Mouse (Mus musculus): Measurements from ENCODE around the gene Gm13723. TPM values are rescaled to one million over a fixed set of nuclear protein-coding genes. Genes with fewer than 3 reads are reported as not detected.

Gene Gm13723
- polyA plus RNA-seq (2016; fragmentation: Nextera tagmentation; extraction: Ambion mirVana) = not detected in 2 replicates

GRCm38 (mm10) chr2:86874702-86875101 lies at the start of gene Gm13723:
Gm13723 (minus strand) TSS chr2:86874802.
- Histone ChIP-seq H3K9ac (replicated peaks) (no peak within 1 kb of the TSS), H3K27me3 (no peaks in the 10 kb centered on the region), H3K36me3 (no peaks in the 10 kb centered on the region), H3K27ac (replicated peaks) (no peak within 1 kb of the TSS), H3K9me3 (no peaks in the 10 kb centered on the region), H3K4me3 (no peak within 1 kb of the TSS), H3K4me2 (replicated peaks) (no peak within 1 kb of the TSS), H3K4me1 (no peaks in the 10 kb centered on the region)
- ATAC-seq (ENCODE audit: low FRiP score, low read depth) = no peak
- 67% methylated on average over 1 of the region's 1 CpGs for WGBS

- WGBS = 89% methylated on average over 2 of the region's 2 CpGs
- H3K27ac ChIP-seq (replicated peaks) = no peak overlapping the region
- H3K27me3 ChIP-seq = no peaks in the 10 kb centered on the region
- no peak for ATAC-seq (ENCODE audit: low FRiP score, low read depth)
- no peak overlapping the region for H3K4me3 ChIP-seq
- H3K9me3 ChIP-seq = no peaks in the 10 kb centered on the region
- no peak overlapping the region for H3K4me2 ChIP-seq (replicated peaks)
- no peak overlapping the region for H3K9ac ChIP-seq (replicated peaks)
- no peaks in the 10 kb centered on the region for H3K36me3 ChIP-seq
- no peaks in the 10 kb centered on the region for H3K4me1 ChIP-seq
These were observed 31.0 kb upstream of the Gm13723 start for GRCm38 (mm10) chr2:86905647-86906046.

GRCm38 (mm10) chr2:86892116-86892515 lies 17.5 kb upstream of the Gm13723 start, which contains the start of gene Olfr1097:
Olfr1097 (minus strand) TSS chr2:86892216.
- Histone ChIP-seq H3K9ac (replicated peaks) (no peak within 1 kb of the TSS), H3K4me1 (no peaks in the 10 kb centered on the region), H3K36me3 (no peaks in the 10 kb centered on the region), H3K27me3 (no peaks in the 10 kb centered on the region), H3K4me2 (replicated peaks) (no peak within 1 kb of the TSS), H3K4me3 (no peak within 1 kb of the TSS), H3K27ac (replicated peaks) (no peak within 1 kb of the TSS), H3K9me3 (no peaks in the 10 kb centered on the region)
- no peak for ATAC-seq (ENCODE audit: low FRiP score, low read depth)
- 92% methylated on average over 1 of the region's 1 CpGs for WGBS

- Histone ChIP-seq H3K27me3 (no peaks in the 10 kb centered on the region), H3K4me3 (no peak within 1 kb of the TSS), H3K27ac (replicated peaks) (no peak within 1 kb of the TSS), H3K4me2 (replicated peaks) (no peak within 1 kb of the TSS), H3K36me3 (no peaks in the 10 kb centered on the region), H3K4me1 (no peaks in the 10 kb centered on the region), H3K9ac (replicated peaks) (no peak within 1 kb of the TSS), H3K9me3 (no peaks in the 10 kb centered on the region)
- WGBS = 92% methylated on average over 3 of the region's 3 CpGs
- no peak for ATAC-seq (ENCODE audit: low FRiP score, low read depth)
These were observed 23.0 kb downstream of the Gm13723 start, which contains the start of gene Olfr1095 for GRCm38 (mm10) chr2:86851596-86851995. Olfr1095 (minus strand) TSS chr2:86851696.

GRCm38 (mm10) chr2:86824363-86824762 lies 50.2 kb downstream of the Gm13723 start, which contains the start of gene Olfr1094:
Olfr1094 (plus strand) TSS chr2:86824663.
- Histone ChIP-seq H3K9me3 (no peaks in the 10 kb centered on the region), H3K4me3 (no peak within 1 kb of the TSS), H3K4me2 (replicated peaks) (no peak within 1 kb of the TSS), H3K27ac (replicated peaks) (no peak within 1 kb of the TSS), H3K36me3 (no peaks in the 10 kb centered on the region), H3K27me3 (no peaks in the 10 kb centered on the region), H3K9ac (replicated peaks) (no peak within 1 kb of the TSS), H3K4me1 (no peaks in the 10 kb centered on the region)
- ATAC-seq (ENCODE audit: low FRiP score, low read depth) = no peak

Other genes with a start within 250 kb of the Gm13723 start
- not detected in 2 replicates for gene Olfr1084, start 235.1 kb downstream of the Gm13723 start, polyA plus RNA-seq (2016; fragmentation: Nextera tagmentation; extraction: Ambion mirVana)
- not detected in 2 replicates for gene Olfr1085, start 212.8 kb downstream of the Gm13723 start, polyA plus RNA-seq (2016; fragmentation: Nextera tagmentation; extraction: Ambion mirVana)
- gene Olfr1086, start 194.7 kb downstream of the Gm13723 start, polyA plus RNA-seq (2016; fragmentation: Nextera tagmentation; extraction: Ambion mirVana) = not detected in 2 replicates
- not detected in 2 replicates for gene Olfr1087, start 176.4 kb downstream of the Gm13723 start, polyA plus RNA-seq (2016; fragmentation: Nextera tagmentation; extraction: Ambion mirVana)
- gene Olfr1089, start 141.1 kb downstream of the Gm13723 start, polyA plus RNA-seq (2016; fragmentation: Nextera tagmentation; extraction: Ambion mirVana) = not detected in 2 replicates
- gene Olfr1090, start 115.8 kb downstream of the Gm13723 start, polyA plus RNA-seq (2016; fragmentation: Nextera tagmentation; extraction: Ambion mirVana) = not detected in 2 replicates
- not detected in 2 replicates for gene Olfr1093, start 92.3 kb downstream of the Gm13723 start, polyA plus RNA-seq (2016; fragmentation: Nextera tagmentation; extraction: Ambion mirVana)
- gene Olfr141, start 64.8 kb downstream of the Gm13723 start, polyA plus RNA-seq (2016; fragmentation: Nextera tagmentation; extraction: Ambion mirVana) = not detected in 2 replicates
- not detected in 2 replicates for gene Olfr1094, start 50.1 kb downstream of the Gm13723 start, polyA plus RNA-seq (2016; fragmentation: Nextera tagmentation; extraction: Ambion mirVana)
- gene Olfr1095, start 23.1 kb downstream of the Gm13723 start, polyA plus RNA-seq (2016; fragmentation: Nextera tagmentation; extraction: Ambion mirVana) = not detected in 2 replicates
- not detected in 2 replicates for gene Olfr1097, start 17.4 kb upstream of the Gm13723 start, polyA plus RNA-seq (2016; fragmentation: Nextera tagmentation; extraction: Ambion mirVana)
- gene Olfr1098, start 49.7 kb upstream of the Gm13723 start, polyA plus RNA-seq (2016; fragmentation: Nextera tagmentation; extraction: Ambion mirVana) = not detected in 2 replicates
- not detected in 2 replicates for gene Olfr1099, start 85.9 kb upstream of the Gm13723 start, polyA plus RNA-seq (2016; fragmentation: Nextera tagmentation; extraction: Ambion mirVana)
- gene Olfr1100, start 105.2 kb upstream of the Gm13723 start, polyA plus RNA-seq (2016; fragmentation: Nextera tagmentation; extraction: Ambion mirVana) = not detected in 2 replicates
- gene Olfr1101, start 116.4 kb upstream of the Gm13723 start, polyA plus RNA-seq (2016; fragmentation: Nextera tagmentation; extraction: Ambion mirVana) = not detected in 2 replicates
- not detected in 2 replicates for gene Olfr1102, start 123.6 kb upstream of the Gm13723 start, polyA plus RNA-seq (2016; fragmentation: Nextera tagmentation; extraction: Ambion mirVana)
- gene Olfr1104, start 152.3 kb upstream of the Gm13723 start, polyA plus RNA-seq (2016; fragmentation: Nextera tagmentation; extraction: Ambion mirVana) = not detected in 2 replicates
- gene Olfr1105, start 161.7 kb upstream of the Gm13723 start, polyA plus RNA-seq (2016; fragmentation: Nextera tagmentation; extraction: Ambion mirVana) = not detected in 2 replicates
- gene Olfr1106, start 177.5 kb upstream of the Gm13723 start, polyA plus RNA-seq (2016; fragmentation: Nextera tagmentation; extraction: Ambion mirVana) = not detected in 2 replicates
- not detected in 2 replicates for gene Olfr1107, start 201.0 kb upstream of the Gm13723 start, polyA plus RNA-seq (2016; fragmentation: Nextera tagmentation; extraction: Ambion mirVana)
- not detected in 2 replicates for gene Olfr1109, start 221.2 kb upstream of the Gm13723 start, polyA plus RNA-seq (2016; fragmentation: Nextera tagmentation; extraction: Ambion mirVana)
- not detected in 2 replicates for gene Olfr259, start 239.8 kb upstream of the Gm13723 start, polyA plus RNA-seq (2016; fragmentation: Nextera tagmentation; extraction: Ambion mirVana)

All from midbrain, embryonic 12.5 days (tissue).